Mouse (Mus musculus): ENCODE measurements at regions not wholly inside any gene's neighbourhood (a gene's known extent, or its start where the extent isn't known, plus 50 kb on each side); places are given as distances from the start of the nearest gene placed in this dataset.

GRCm38 (mm10) chr3:80284656-80285055 is 400.3 kb downstream of the Fam198b start:
- DNase-seq: no peak

GRCm38 (mm10) chr3:80285246-80285645 is 400.9 kb downstream of the Fam198b start:
- no peak for DNase-seq

GRCm38 (mm10) chr3:80293485-80293884 is 409.2 kb downstream of the Fam198b start:
- DNase-seq: no peak

- DNase-seq: no peak
Measured at GRCm38 (mm10) chr3:80307632-80308031, 423.3 kb downstream of the Fam198b start.

- DNase-seq: peak; percentile 12
Measured at GRCm38 (mm10) chr3:80309931-80310330, 425.6 kb downstream of the Fam198b start.

GRCm38 (mm10) chr3:80311689-80312088 is 427.4 kb downstream of the Fam198b start:
- DNase-seq: no peak

GRCm38 (mm10) chr3:80322291-80322690 is 438.0 kb downstream of the Fam198b start:
- DNase-seq: no peak

GRCm38 (mm10) chr3:80324726-80325125 is 440.4 kb downstream of the Fam198b start:
- no peak for DNase-seq

GRCm38 (mm10) chr3:80331776-80332175 is 447.4 kb downstream of the Fam198b start:
- no peak for DNase-seq

GRCm38 (mm10) chr3:80334446-80334893 is 450.1 kb downstream of the Fam198b start:
- no peak for DNase-seq

GRCm38 (mm10) chr3:80336123-80336674 is 451.9 kb downstream of the Fam198b start:
- DNase-seq: no peak

- DNase-seq: no peak
Measured at GRCm38 (mm10) chr3:80367972-80368371, 434.7 kb downstream of the Gria2 start.

GRCm38 (mm10) chr3:80369214-80369941 is 433.3 kb downstream of the Gria2 start:
- no peak for DNase-seq

GRCm38 (mm10) chr3:80372436-80372835 is 430.2 kb downstream of the Gria2 start:
- DNase-seq: no peak

- DNase-seq: no peak
Measured at GRCm38 (mm10) chr3:80385986-80386385, 416.6 kb downstream of the Gria2 start.

- DNase-seq: no peak
Measured at GRCm38 (mm10) chr3:80396240-80396639, 406.4 kb downstream of the Gria2 start.

- no peak for DNase-seq
Measured at GRCm38 (mm10) chr3:80420453-80420852, 382.2 kb downstream of the Gria2 start.

- DNase-seq: no peak
Measured at GRCm38 (mm10) chr3:80421461-80421860, 381.2 kb downstream of the Gria2 start.

- no peak for DNase-seq
Measured at GRCm38 (mm10) chr3:80422106-80422505, 380.5 kb downstream of the Gria2 start.

- DNase-seq: no peak
Measured at GRCm38 (mm10) chr3:80422646-80423045, 380.0 kb downstream of the Gria2 start.
